Mouse (Mus musculus) hindbrain, embryonic 14.5 days (tissue): ENCODE measurements around the gene Spp2. TPM values are rescaled to one million over a fixed set of nuclear protein-coding genes. Genes with fewer than 3 reads are reported as not detected.
A peak's percentile ranks its signal among the peaks of the same experiment; 100 is the strongest.

Experiments used
- ATAC-seq: fragments of 200-750 bp; cut with Nextera tagmentation; 2 replicates; pipeline ENCODE4 v1.8.0; 2017; ENCODE audit warnings: moderate number of reproducible peaks, mild to moderate bottlenecking, moderate TSS enrichment, moderate library complexity; ENCODE audit not compliant: low FRiP score
- DNase-seq: peaks from one replicate; pipeline ENCODE4 v3.0.0-alpha.2; 2015; ENCODE audit warnings: low spot score
- H3K27ac ChIP-seq: fragments of 300-500 bp; sonication (generic); 2 replicates; pipeline ENCODE4 v1.5.1; 2014; ENCODE audit warnings: mild to moderate bottlenecking, moderate library complexity
- H3K27me3 ChIP-seq: fragments of 300-500 bp; sonication (generic); 2 replicates; pipeline ENCODE4 v1.6.1; 2014; ENCODE audit warnings: mild to moderate bottlenecking, low read length, mixed read lengths; ENCODE audit not compliant: control insufficient read depth, insufficient read depth
- H3K36me3 ChIP-seq: fragments of 300-500 bp; sonication (generic); replicated peaks from 2 replicates; pipeline ENCODE4 v1.6.1; 2014; ENCODE audit not compliant: control insufficient read depth, insufficient read depth
- H3K4me1 ChIP-seq: fragments of 300-500 bp; sonication (generic); replicated peaks from 2 replicates; pipeline ENCODE4 v1.6.1; 2014; ENCODE audit warnings: antibody characterized with exemption, low read length, mixed read lengths; ENCODE audit not compliant: control insufficient read depth, insufficient read depth
- H3K4me2 ChIP-seq: fragments of 300-500 bp; sonication (generic); replicated peaks from 2 replicates; pipeline ENCODE4 v1.6.1; 2014; ENCODE audit warnings: mild to moderate bottlenecking, moderate library complexity
- H3K4me3 ChIP-seq: fragments of 300-500 bp; sonication (generic); replicated peaks from 2 replicates; pipeline ENCODE4 v1.5.1; 2014; ENCODE audit warnings: mild to moderate bottlenecking, low read length
- H3K9ac ChIP-seq: fragments of 300-500 bp; sonication (generic); 2 replicates; pipeline ENCODE4 v1.6.1; 2014
- H3K9me3 ChIP-seq: fragments of 300-500 bp; sonication (generic); 2 replicates; pipeline ENCODE4 v1.6.1; 2016; ENCODE audit warnings: low read length; ENCODE audit not compliant: control insufficient read depth
- WGBS: fragments of 180-500 bp; shearing (Covaris S2); extraction: QIAGEN DNeasy Blood & Tissue Kit; methylation state at CpG from one replicate; pipeline ENCODE4 v1.1.7; 2014; 5-methylcytosine and 5-hydroxymethylcytosine counted together
- polyA plus RNA-seq: library from polyadenylated mRNA; unstranded; fragments of >200 nt; fragmentation: Nextera tagmentation; extraction: Ambion mirVana; gene quantifications from 2 replicates; pipeline ENCODE4 v1.2.1, GENCODE M21; 2014

Gene Spp2
- polyA plus RNA-seq: 0.64 TPM in 1 of 2 replicates, not detected in the other

- DNase-seq (no peak), ATAC-seq (no peak)
- Histone ChIP-seq H3K9ac (no peak within 1 kb of the TSS), H3K4me2 (no peak within 1 kb of the TSS), H3K4me3 (no peak within 1 kb of the TSS), H3K27me3 (no peaks in the 10 kb centered on the region), H3K27ac (peak within 1 kb of the TSS; percentile 21; the same call in 1 of the 2 replicates), H3K4me1 (peaks cover 18% of the 10 kb centered on the region; the same call in 1 of the 2 replicates), H3K9me3 (no peaks in the 10 kb centered on the region), H3K36me3 (no peaks in the 10 kb centered on the region)
- WGBS: 75% methylated on average over 5 of the region's 5 CpGs
Measured at GRCm38 (mm10) chr1:88406807-88407198, at the start of gene Spp2. Spp2 (plus strand) TSS chr1:88406961.

- H3K4me1 ChIP-seq: no peaks in the 10 kb centered on the region
- no peak overlapping the region for H3K4me3 ChIP-seq
- no peaks in the 10 kb centered on the region for H3K27me3 ChIP-seq
- H3K4me2 ChIP-seq: no peak overlapping the region
- ATAC-seq: peak; percentile 86
- no peak overlapping the region for H3K27ac ChIP-seq
- H3K36me3 ChIP-seq: no peaks in the 10 kb centered on the region
- H3K9ac ChIP-seq: no peak overlapping the region
- DNase-seq: peak; percentile 96
- WGBS: 61% methylated on average over 6 of the region's 6 CpGs
- H3K9me3 ChIP-seq: no peaks in the 10 kb centered on the region
Measured at GRCm38 (mm10) chr1:88357458-88358090, 49.2 kb upstream of the Spp2 start.

GRCm38 (mm10) chr1:88358102-88358654 is 48.6 kb upstream of the Spp2 start:
- no peaks in the 10 kb centered on the region for H3K4me1 ChIP-seq
- H3K4me3 ChIP-seq: no peak overlapping the region
- no peak for DNase-seq
- 75% methylated on average over 7 of the region's 7 CpGs for WGBS
- no peak for ATAC-seq
- H3K27ac ChIP-seq: no peak overlapping the region
- no peaks in the 10 kb centered on the region for H3K36me3 ChIP-seq
- no peaks in the 10 kb centered on the region for H3K9me3 ChIP-seq
- no peak overlapping the region for H3K4me2 ChIP-seq
- no peaks in the 10 kb centered on the region for H3K27me3 ChIP-seq
- no peak overlapping the region for H3K9ac ChIP-seq

- Histone ChIP-seq H3K9ac (no peak overlapping the region), H3K36me3 (no peaks in the 10 kb centered on the region), H3K4me1 (no peaks in the 10 kb centered on the region), H3K9me3 (no peaks in the 10 kb centered on the region), H3K27me3 (no peaks in the 10 kb centered on the region), H3K4me3 (no peak overlapping the region), H3K4me2 (no peak overlapping the region), H3K27ac (no peak overlapping the region)
- no peak for ATAC-seq
- 52% methylated on average over 4 of the region's 4 CpGs for WGBS
- DNase-seq: no peak
Measured at GRCm38 (mm10) chr1:88361085-88361484, 45.7 kb upstream of the Spp2 start.

GRCm38 (mm10) chr1:88366881-88367644 is 39.7 kb upstream of the Spp2 start:
- Histone ChIP-seq H3K4me1 (no peaks in the 10 kb centered on the region), H3K9ac (no peak overlapping the region), H3K4me3 (no peak overlapping the region), H3K4me2 (no peak overlapping the region), H3K9me3 (0 out of 2 replicates have a peak, but pooled peaks cover 3% of the 10 kb centered on the region), H3K36me3 (no peaks in the 10 kb centered on the region), H3K27ac (no peak overlapping the region), H3K27me3 (no peaks in the 10 kb centered on the region)
- DNase-seq (no peak), ATAC-seq (no peak)
- WGBS: 80% methylated on average over 11 of the region's 11 CpGs

GRCm38 (mm10) chr1:88378446-88378845 is 28.3 kb upstream of the Spp2 start:
- Histone ChIP-seq H3K4me3 (no peak overlapping the region), H3K27me3 (no peaks in the 10 kb centered on the region), H3K36me3 (no peaks in the 10 kb centered on the region), H3K27ac (no peak overlapping the region), H3K9ac (no peak overlapping the region), H3K4me1 (no peaks in the 10 kb centered on the region), H3K9me3 (peaks cover 5% of the 10 kb centered on the region; the same call in 1 of the 2 replicates), H3K4me2 (no peak overlapping the region)
- ATAC-seq: no peak
- no peak for DNase-seq
- 91% methylated on average over 1 of the region's 1 CpGs for WGBS

GRCm38 (mm10) chr1:88391632-88392031 is 15.1 kb upstream of the Spp2 start:
- no peak overlapping the region for H3K4me3 ChIP-seq
- ATAC-seq (no peak), DNase-seq (no peak)
- 79% methylated on average over 4 of the region's 4 CpGs for WGBS
- H3K9me3 ChIP-seq: no peaks in the 10 kb centered on the region
- no peak overlapping the region for H3K4me2 ChIP-seq
- H3K27ac ChIP-seq: no peak overlapping the region
- no peaks in the 10 kb centered on the region for H3K27me3 ChIP-seq
- H3K4me1 ChIP-seq: no peaks in the 10 kb centered on the region
- no peaks in the 10 kb centered on the region for H3K36me3 ChIP-seq
- no peak overlapping the region for H3K9ac ChIP-seq

- no peak overlapping the region for H3K4me2 ChIP-seq
- H3K36me3 ChIP-seq: no peaks in the 10 kb centered on the region
- H3K4me1 ChIP-seq: no peaks in the 10 kb centered on the region
- no peak for DNase-seq
- no peak overlapping the region for H3K9ac ChIP-seq
- no peak overlapping the region for H3K27ac ChIP-seq
- H3K9me3 ChIP-seq: no peaks in the 10 kb centered on the region
- 87% methylated on average over 5 of the region's 5 CpGs for WGBS
- H3K4me3 ChIP-seq: no peak overlapping the region
- no peak for ATAC-seq
- no peaks in the 10 kb centered on the region for H3K27me3 ChIP-seq
Measured at GRCm38 (mm10) chr1:88393321-88393720, 13.4 kb upstream of the Spp2 start.

GRCm38 (mm10) chr1:88403378-88403777 is 3.4 kb upstream of the Spp2 start:
- no peak overlapping the region for H3K27ac ChIP-seq
- WGBS: 79% methylated on average over 3 of the region's 3 CpGs
- no peak for ATAC-seq
- H3K9ac ChIP-seq: no peak overlapping the region
- H3K4me1 ChIP-seq: peaks cover 18% of the 10 kb centered on the region; the same call in 1 of the 2 replicates
- no peaks in the 10 kb centered on the region for H3K36me3 ChIP-seq
- H3K9me3 ChIP-seq: no peaks in the 10 kb centered on the region
- no peaks in the 10 kb centered on the region for H3K27me3 ChIP-seq
- no peak overlapping the region for H3K4me3 ChIP-seq
- no peak for DNase-seq
- no peak overlapping the region for H3K4me2 ChIP-seq
